In the genomic region with DNA sequence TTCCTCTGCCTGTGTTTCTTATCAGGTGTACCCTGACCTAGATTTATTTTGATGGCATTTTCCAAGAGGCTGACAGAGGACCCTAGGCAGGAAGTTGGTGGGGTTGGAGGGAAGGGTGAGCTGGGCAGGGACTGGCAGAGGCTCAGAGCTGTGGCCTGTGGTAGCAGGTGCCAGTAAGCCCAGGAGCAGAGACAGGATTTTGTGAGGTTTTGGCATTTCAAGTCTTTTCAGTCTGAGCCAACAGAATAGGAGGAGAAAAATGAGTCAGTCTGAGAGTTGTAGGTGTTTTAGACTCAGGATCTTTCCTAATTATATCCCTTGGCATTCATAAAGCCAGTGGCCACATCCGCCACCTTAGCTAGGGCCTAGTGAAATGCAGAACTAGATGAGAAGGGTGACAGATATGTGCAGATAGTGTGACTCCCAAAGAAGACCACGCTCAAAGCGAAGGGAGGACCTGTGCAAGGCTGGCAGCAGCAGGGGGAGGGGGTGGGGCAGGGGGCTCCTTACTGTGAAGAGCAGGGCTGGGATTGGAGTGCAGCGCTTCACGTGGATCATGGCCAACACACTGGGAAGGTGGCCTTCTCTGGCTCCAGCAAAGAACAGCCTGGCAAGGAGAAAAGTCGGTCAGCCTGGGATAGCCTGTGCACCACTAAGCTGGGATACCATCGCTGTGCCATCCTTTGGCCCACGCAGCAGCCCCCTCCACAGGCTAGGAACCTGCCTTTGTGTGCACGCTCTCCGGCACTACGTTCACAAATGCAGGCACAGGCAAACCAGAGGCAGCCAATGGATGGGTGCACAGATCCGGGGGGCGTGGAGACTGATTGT, we compare ENCODE assay signal across 17 mouse cellular contexts. TPM values are rescaled to one million over a fixed set of nuclear protein-coding genes. Genes with fewer than 3 reads are reported as not detected.
DNase-seq lines count a peak whose midpoint lies in the region.
"Had no signal": no experiment of that assay in that cellular context is flagged by ENCODE, and none has a peak within 500 bp of the region (broad histone marks: within the 10 kb centered on the region; RNA-seq: fewer than 3 reads in every experiment).

No protein-coding gene starts in this region.

- DNase-seq in frontal cortex, adult 2 months (ENCODE audit: extremely low spot score in 1 of 2, low spot score in 1 of 2), result peak; percentile 56 to 62
- no peak for DNase-seq in frontal cortex, postnatal 14 days (ENCODE audit: low spot score in 2 of 2)
- peak; percentile 67 for DNase-seq in right cerebral cortex, adult 18-20 months
- DNase-seq in right cerebral cortex, postnatal 4 days, result no peak
- DNase-seq in cerebellum, postnatal 14 days, result peak; percentile 64 to 71
- peak; percentile 79 for DNase-seq in telencephalon, adult 2 months (ENCODE audit: low read depth, low spot score)
- DNase-seq in gastrocnemius, postnatal 4 days (ENCODE audit: low spot score in 2 of 2), result no peak
- DNase-seq: heart, postnatal 36 days; kidney, adult 8-10 months; left cerebral cortex, postnatal 4 days; lung, postnatal 4 days; thymus, postnatal 14 days had no signal

RNA-seq across cellular contexts. Expression of a gene that starts 17.1 kb away (rescaled TPM):
- 0.17 TPM in 1 of 2 replicates, not detected in the other for polyA plus RNA-seq in frontal cortex, adult 2 months (2012; rRNA removed)
- total RNA-seq in gastrocnemius, postnatal 4 days (2021), result not detected
- total RNA-seq: gastrocnemius, adult 18-20 months; heart, postnatal 36 days; left cerebral cortex, postnatal 4 days had no signal
- polyA plus RNA-seq: heart, embryonic 10.5 days; stomach, embryonic 14.5 days had no signal

RNA-seq across cellular contexts. Expression of a gene that starts 30.4 kb away (rescaled TPM):
- 0.08 and 0.20 TPM in 2 replicates for polyA plus RNA-seq in frontal cortex, adult 2 months (2012; rRNA removed)
- under 1 TPM in 1 of 2 experiments, not detected in 1; 0.16 TPM for total RNA-seq in gastrocnemius, postnatal 4 days (2021)
- total RNA-seq: gastrocnemius, adult 18-20 months; heart, postnatal 36 days; left cerebral cortex, postnatal 4 days; neutrophil, adult 5-6 weeks had no signal
- polyA plus RNA-seq: large intestine, adult 2 months had no signal

RNA-seq across cellular contexts. Expression of a gene that starts 42.3 kb away (rescaled TPM):
- polyA plus RNA-seq in frontal cortex, adult 2 months (2012; rRNA removed), result 239 and 246 TPM in 2 replicates
- total RNA-seq in gastrocnemius, postnatal 4 days (2021), result 100 to 1,000 TPM; 134 to 165 TPM

RNA-seq across cellular contexts. Expression of a gene that starts 43.0 kb away (rescaled TPM):
- polyA plus RNA-seq in frontal cortex, adult 2 months (2012; rRNA removed), result 36.3 and 36.6 TPM in 2 replicates
- total RNA-seq in gastrocnemius, postnatal 4 days (2021), result 10 to 100 TPM; 25.4 to 27.1 TPM

RNA-seq across cellular contexts. Expression of a gene that starts 52.7 kb away (rescaled TPM):
- polyA plus RNA-seq in frontal cortex, adult 2 months (2012; rRNA removed), result 41.2 and 43.0 TPM in 2 replicates
- 1 to 10 TPM; 6.5 to 8.8 TPM for total RNA-seq in gastrocnemius, postnatal 4 days (2021)

Comparison
In these comparisons a context has a peak if more than half of its experiments do, and no peak if none do; other contexts are left out.
1. DNase-seq: peak in frontal cortex, adult 2 months (2 of 2), right cerebral cortex, adult 18-20 months (single experiment), cerebellum, postnatal 14 days (2 of 2) and telencephalon, adult 2 months (single experiment); none in frontal cortex, postnatal 14 days (0 of 2), right cerebral cortex, postnatal 4 days (single experiment) and gastrocnemius, postnatal 4 days (0 of 2).